Mouse (Mus musculus) midbrain, embryonic 15.5 days (tissue): ENCODE measurements at regions not wholly inside any gene's neighbourhood (a gene's known extent, or its start where the extent isn't known, plus 50 kb on each side); places are given as distances from the start of the nearest gene placed in this dataset.

Experiments used
- ATAC-seq: fragments of 200-750 bp; cut with Nextera tagmentation; replicated peaks from 2 replicates; pipeline ENCODE4 v1.8.0; 2017; ENCODE audit warnings: moderate TSS enrichment
- H3K27ac ChIP-seq: fragments of 300-500 bp; sonication (generic); 2 replicates; pipeline ENCODE4 v1.5.1; 2015; ENCODE audit warnings: mild to moderate bottlenecking, inconsistent platforms
- H3K27me3 ChIP-seq: fragments of 300-500 bp; sonication (generic); replicated peaks from 2 replicates; pipeline ENCODE4 v1.6.1; 2015; ENCODE audit warnings: inconsistent platforms
- H3K36me3 ChIP-seq: fragments of 300-500 bp; sonication (generic); replicated peaks from 2 replicates; pipeline ENCODE4 v1.6.1; 2015; ENCODE audit warnings: inconsistent platforms
- H3K4me1 ChIP-seq: fragments of 300-500 bp; sonication (generic); 2 replicates; pipeline ENCODE4 v1.6.1; 2015; ENCODE audit warnings: inconsistent platforms
- H3K4me2 ChIP-seq: fragments of 300-500 bp; sonication (generic); 2 replicates; pipeline ENCODE4 v1.6.1; 2015; ENCODE audit warnings: inconsistent platforms, mild to moderate bottlenecking, moderate library complexity
- H3K4me3 ChIP-seq: fragments of 300-500 bp; sonication (generic); 2 replicates; pipeline ENCODE4 v1.5.1; 2015; ENCODE audit warnings: mild to moderate bottlenecking, inconsistent platforms
- H3K9ac ChIP-seq: fragments of 300-500 bp; sonication (generic); 2 replicates; pipeline ENCODE4 v1.6.1; 2015; ENCODE audit warnings: mild to moderate bottlenecking, inconsistent platforms
- H3K9me3 ChIP-seq: fragments of 300-500 bp; sonication (generic); 2 replicates; pipeline ENCODE4 v1.6.1; 2016; ENCODE audit warnings: inconsistent platforms
- whole genome bisulfite sequencing: fragments of 180-500 bp; shearing (Covaris S2); methylation state at CpG from one replicate; pipeline ENCODE4 v1.1.7; 2015; ENCODE audit warnings: mixed read lengths; 5-methylcytosine and 5-hydroxymethylcytosine counted together

DNA sequence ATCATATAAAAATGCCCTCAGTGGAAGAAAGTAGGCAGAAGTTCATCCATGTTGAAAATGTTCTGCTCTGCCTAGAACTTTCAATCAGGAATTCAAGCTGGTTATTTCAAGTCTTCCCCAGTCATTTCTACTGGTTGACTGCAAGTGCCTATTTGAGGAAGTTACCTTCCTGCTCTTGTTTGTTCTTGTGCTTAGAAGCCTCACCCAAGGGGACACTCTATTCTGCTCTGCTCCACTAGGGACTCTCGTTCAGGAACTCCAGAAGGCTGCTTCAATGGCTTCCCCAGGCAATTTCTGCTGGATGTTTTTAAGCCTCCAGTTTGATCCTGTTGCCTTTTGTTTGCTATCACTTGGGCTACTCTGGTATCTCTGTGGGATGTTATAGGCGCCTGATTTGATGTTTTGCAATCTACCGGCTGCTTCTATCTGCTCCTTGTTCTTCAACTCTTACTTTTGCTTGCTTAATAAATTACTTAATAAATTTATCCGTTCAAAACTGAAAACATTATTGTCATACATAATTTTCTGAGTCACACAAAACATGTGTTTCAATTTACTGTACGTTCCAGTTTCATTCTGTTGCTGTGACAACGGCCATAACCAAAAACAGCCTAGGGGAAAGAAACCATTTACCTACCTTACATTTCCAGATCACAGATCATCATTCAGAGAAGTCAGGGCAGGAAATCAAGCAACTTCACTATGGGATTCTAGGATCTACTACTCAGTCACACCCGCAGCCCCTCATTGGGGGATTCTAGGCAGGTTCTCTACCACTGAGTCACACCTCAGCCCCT is 71.4 kb upstream of the Foxk1 start:
- no peak overlapping the region for H3K27ac ChIP-seq
- H3K9me3 ChIP-seq = no peaks in the 10 kb centered on the region
- no peak overlapping the region for H3K4me2 ChIP-seq
- no peaks in the 10 kb centered on the region for H3K27me3 ChIP-seq
- H3K36me3 ChIP-seq = no peaks in the 10 kb centered on the region
- H3K4me1 ChIP-seq = no peaks in the 10 kb centered on the region
- ATAC-seq = no peak
- WGBS = 85% methylated on average over 7 of the region's 7 CpGs
- no peak overlapping the region for H3K9ac ChIP-seq
- H3K4me3 ChIP-seq = no peak overlapping the region

DNA sequence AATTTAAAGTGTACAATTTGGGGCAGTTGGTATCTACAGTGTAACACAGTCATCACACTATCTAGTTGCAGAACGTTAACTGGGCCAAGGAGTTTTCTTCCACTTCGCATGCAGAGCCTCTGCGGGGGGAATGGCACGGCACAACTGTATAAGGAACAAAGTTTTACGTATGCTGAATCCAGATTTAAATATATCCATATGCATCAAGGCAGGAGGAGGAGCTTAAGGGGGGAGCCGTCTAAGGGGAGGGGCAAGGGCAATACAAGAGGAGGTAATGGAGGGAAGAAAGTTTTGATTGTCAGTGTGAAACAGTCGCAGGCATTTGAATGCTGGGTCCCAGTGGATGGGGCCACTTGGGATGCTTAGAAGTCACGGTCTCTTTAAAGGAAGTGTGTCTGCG is 68.6 kb upstream of the Foxk1 start:
- ATAC-seq = no peak
- H3K9ac ChIP-seq = no peak overlapping the region
- H3K27me3 ChIP-seq = no peaks in the 10 kb centered on the region
- no peaks in the 10 kb centered on the region for H3K36me3 ChIP-seq
- H3K4me3 ChIP-seq = no peak overlapping the region
- H3K4me1 ChIP-seq = no peaks in the 10 kb centered on the region
- H3K9me3 ChIP-seq = no peaks in the 10 kb centered on the region
- H3K4me2 ChIP-seq = no peak overlapping the region
- no peak overlapping the region for H3K27ac ChIP-seq
- 55% methylated on average over 9 of the region's 9 CpGs for WGBS

DNA sequence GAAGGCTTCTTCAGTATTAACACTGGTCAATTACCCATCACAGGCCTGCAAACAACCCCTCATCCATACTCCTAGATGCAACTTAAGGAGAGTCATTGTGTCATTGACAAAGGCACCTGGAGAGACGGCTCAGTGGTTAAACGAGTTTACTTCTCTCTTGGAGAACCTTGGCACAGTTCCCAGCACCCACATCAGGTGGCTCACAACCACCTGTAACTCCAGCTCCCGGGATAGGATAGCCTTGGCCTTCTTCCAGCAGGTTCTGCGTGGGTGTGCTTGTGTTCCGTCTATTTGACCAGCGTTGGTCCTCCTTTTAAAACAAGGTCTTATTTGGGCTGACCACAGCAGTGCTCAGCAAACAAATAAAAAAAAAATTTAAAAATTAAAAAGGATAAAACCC is 63.9 kb upstream of the Foxk1 start:
- Histone ChIP-seq H3K9me3 (no peaks in the 10 kb centered on the region), H3K4me3 (no peak overlapping the region), H3K27me3 (no peaks in the 10 kb centered on the region), H3K4me2 (no peak overlapping the region), H3K9ac (no peak overlapping the region), H3K36me3 (no peaks in the 10 kb centered on the region), H3K4me1 (no peaks in the 10 kb centered on the region), H3K27ac (no peak overlapping the region)
- 85% methylated on average over 6 of the region's 6 CpGs for WGBS
- no peak for ATAC-seq

DNA sequence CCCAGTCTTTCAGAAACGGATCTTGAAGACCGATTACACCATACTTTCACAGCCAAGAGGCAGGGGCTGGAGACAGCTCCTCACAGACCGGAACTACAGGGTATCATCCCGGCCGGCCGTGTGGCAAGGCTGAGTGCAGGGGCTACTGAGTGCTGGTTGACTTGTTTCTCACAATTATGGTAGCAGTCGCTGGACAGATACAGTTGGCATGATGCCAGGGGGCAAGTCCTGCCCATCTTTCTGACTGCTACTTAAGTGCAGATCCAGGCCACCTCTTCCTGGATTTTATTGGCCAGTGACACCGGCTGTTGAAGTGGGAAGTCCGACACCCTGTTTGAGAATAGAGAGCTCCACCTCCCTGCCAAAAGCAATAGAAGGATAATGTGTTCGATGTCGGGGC is 63.2 kb upstream of the Foxk1 start:
- no peaks in the 10 kb centered on the region for H3K4me1 ChIP-seq
- no peak overlapping the region for H3K27ac ChIP-seq
- H3K9ac ChIP-seq = no peak overlapping the region
- H3K27me3 ChIP-seq = no peaks in the 10 kb centered on the region
- H3K4me2 ChIP-seq = no peak overlapping the region
- H3K4me3 ChIP-seq = no peak overlapping the region
- H3K9me3 ChIP-seq = no peaks in the 10 kb centered on the region
- no peaks in the 10 kb centered on the region for H3K36me3 ChIP-seq
- WGBS = 82% methylated on average over 11 of the region's 11 CpGs
- no peak for ATAC-seq

DNA sequence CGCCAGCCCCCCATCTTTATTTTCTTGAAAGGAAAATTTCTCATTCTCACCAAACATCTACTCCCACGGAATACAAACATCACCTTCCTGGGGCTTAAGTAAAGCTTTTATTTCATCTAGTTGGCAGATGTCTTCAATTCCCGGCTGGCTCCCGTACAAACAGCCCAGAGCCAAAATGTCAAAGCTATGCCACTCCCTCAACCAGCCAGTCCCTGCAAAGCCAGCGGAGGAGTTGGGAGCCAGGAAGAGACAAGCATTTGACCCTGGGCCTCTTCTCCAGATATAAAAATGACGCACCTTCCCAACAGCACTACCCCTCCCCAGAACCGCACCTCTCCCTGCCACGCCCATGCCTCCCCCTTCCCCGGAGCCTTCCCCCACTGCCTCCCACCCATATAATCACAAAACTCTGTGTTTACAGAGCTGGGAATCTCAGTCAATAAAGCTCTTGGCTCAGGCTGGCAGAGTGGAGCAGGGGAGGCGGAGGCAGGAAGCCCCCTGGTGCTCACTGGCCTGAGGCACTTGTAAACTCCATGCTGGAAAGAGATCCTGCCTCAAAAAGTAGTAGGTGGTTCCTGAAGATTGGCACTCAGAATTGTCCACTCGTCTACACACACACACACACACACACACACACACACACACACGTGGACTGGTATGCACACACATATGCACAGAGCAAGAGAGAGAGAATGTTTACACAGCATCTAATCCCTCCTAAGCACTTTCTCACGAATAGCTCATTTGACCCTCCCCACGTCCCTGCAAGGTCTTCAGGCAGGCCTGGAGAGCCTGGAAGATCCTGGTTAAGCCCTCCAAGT is 60.9 kb upstream of the Foxk1 start:
- Histone ChIP-seq H3K36me3 (no peaks in the 10 kb centered on the region), H3K9ac (no peak overlapping the region), H3K4me2 (no peak overlapping the region), H3K4me1 (no peaks in the 10 kb centered on the region), H3K27me3 (no peaks in the 10 kb centered on the region), H3K9me3 (no peaks in the 10 kb centered on the region), H3K27ac (no peak overlapping the region), H3K4me3 (no peak overlapping the region)
- ATAC-seq = no peak
- WGBS = 68% methylated on average over 14 of the region's 14 CpGs

DNA sequence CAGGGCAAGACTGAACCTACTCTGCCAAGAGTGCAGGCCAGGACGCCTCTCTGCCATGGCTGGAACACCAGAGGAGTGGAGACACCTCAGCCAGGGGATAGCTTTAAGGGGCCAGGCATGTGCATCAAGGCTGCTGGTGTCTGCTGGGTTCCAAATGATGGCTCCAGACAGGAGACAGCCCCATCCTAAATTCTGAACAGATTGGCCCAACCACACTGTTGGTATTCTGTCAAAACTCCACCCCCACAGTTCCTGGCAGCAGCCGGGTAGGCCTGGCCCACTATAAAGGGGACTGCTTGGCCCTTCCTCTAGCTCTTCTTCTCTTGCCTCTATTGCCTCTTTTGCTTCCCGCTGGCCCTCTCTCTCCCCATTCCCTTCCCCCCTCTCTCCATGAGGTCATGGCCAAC is 60.3 kb upstream of the Foxk1 start:
- Histone ChIP-seq H3K9ac (no peak overlapping the region), H3K27ac (no peak overlapping the region), H3K27me3 (no peaks in the 10 kb centered on the region), H3K4me3 (no peak overlapping the region), H3K9me3 (no peaks in the 10 kb centered on the region), H3K4me2 (no peak overlapping the region), H3K36me3 (no peaks in the 10 kb centered on the region), H3K4me1 (no peaks in the 10 kb centered on the region)
- WGBS = 84% methylated on average over 3 of the region's 3 CpGs
- ATAC-seq = no peak

DNA sequence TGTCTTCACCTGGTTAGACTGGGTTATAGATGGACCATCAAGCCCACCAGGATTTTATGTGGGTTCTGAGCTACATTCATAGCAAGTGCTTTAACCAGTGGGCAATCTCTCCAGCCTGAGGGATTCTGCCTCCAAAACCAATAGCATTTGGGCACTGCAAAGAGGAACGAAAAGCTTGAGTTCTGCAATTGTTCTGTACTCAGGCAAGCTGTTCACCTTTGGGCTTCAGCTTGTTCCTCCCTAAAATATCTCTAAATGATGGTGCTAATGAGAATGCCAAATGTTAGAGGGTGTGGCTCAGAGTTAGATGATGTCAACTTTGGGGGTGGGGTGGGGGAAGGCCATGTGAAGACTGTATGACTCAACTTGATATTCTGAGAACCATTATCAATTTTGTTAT is 54.8 kb upstream of the Foxk1 start:
- no peaks in the 10 kb centered on the region for H3K36me3 ChIP-seq
- H3K4me3 ChIP-seq = no peak overlapping the region
- no peak for ATAC-seq
- H3K27ac ChIP-seq = no peak overlapping the region
- H3K27me3 ChIP-seq = no peaks in the 10 kb centered on the region
- 92% methylated on average over 1 of the region's 1 CpGs for WGBS
- H3K4me2 ChIP-seq = no peak overlapping the region
- H3K9me3 ChIP-seq = no peaks in the 10 kb centered on the region
- no peaks in the 10 kb centered on the region for H3K4me1 ChIP-seq
- H3K9ac ChIP-seq = no peak overlapping the region

DNA sequence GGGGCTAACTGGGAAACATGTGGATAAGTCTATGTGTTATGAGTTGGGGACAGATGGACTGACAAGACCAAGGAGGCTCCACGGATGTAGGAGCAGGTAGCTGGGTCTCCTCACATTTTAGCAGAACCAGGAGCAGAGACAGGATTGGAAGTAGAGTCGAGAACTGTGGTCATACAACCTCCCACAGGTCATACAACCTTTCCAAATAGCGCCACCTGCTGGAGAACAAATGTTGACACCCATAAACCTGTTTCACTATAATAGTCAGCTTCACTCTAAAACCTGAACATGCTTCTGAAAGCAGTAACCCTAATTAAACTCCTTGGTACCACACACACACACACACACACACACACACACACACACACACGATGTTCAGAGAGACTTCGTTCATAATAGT is 50.7 kb upstream of the Foxk1 start:
- Histone ChIP-seq H3K4me2 (no peak overlapping the region), H3K9me3 (no peaks in the 10 kb centered on the region), H3K4me3 (no peak overlapping the region), H3K27me3 (no peaks in the 10 kb centered on the region), H3K36me3 (no peaks in the 10 kb centered on the region), H3K27ac (no peak overlapping the region), H3K4me1 (no peaks in the 10 kb centered on the region), H3K9ac (no peak overlapping the region)
- ATAC-seq = no peak
- 55% methylated on average over 5 of the region's 5 CpGs for WGBS
